Mouse (Mus musculus) cerebellum, adult 9-10 months (tissue): ENCODE measurements around the gene Tef.

Experiments used
- DNase-seq: peaks from one replicate; pipeline ENCODE4 v3.0.0; 2022

Tef gene

GRCm38 (mm10) chr15:81830530-81830929, 28.3 kb downstream of the Tef start:
- DNase-seq = peak; percentile 38

GRCm38 (mm10) chr15:81831136-81831825, 29.1 kb downstream of the Tef start:
- peak; percentile 95 for DNase-seq

GRCm38 (mm10) chr15:81832219-81832618, 30.0 kb downstream of the Tef start:
- DNase-seq = peak; percentile 66

- no peak for DNase-seq
Observed at GRCm38 (mm10) chr15:81833481-81833880, 31.3 kb downstream of the Tef start.

DNA sequence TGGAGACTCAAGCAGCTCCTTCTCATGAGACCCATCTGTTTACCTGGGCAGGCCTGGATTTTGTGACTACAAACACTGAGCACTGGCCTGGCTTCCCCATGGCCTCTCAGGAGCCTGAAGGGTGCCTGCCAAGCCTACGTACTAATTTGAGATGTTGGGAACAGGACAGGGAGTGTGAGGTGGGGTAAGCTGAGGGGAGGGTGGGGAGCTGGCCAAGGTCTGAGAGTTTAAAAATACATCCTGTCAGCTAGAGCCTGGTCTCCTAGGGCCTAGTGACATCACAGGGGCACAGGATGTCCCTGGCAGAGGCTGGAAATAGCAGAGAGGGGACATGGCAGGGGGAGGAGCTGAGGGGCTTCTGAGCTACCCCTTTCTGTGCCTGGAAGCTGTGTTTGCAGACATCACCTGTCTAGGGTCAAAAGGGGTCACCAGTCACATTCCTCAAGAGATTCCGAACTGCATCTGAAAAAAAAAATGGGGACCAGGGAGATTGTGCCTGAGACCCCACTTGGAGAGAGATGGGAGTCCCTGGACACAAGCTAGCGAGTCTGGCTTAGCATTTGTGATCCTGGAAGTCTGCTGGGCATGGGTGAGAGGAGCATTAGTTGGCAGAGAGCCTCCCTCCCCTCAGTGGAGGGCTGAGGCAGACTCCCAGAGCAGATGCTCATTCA, 32.1 kb downstream of the Tef start:
- DNase-seq = peak; percentile 78

- peak; percentile 61 for DNase-seq
Observed at GRCm38 (mm10) chr15:81835007-81835880, 33.0 kb downstream of the Tef start.

DNA sequence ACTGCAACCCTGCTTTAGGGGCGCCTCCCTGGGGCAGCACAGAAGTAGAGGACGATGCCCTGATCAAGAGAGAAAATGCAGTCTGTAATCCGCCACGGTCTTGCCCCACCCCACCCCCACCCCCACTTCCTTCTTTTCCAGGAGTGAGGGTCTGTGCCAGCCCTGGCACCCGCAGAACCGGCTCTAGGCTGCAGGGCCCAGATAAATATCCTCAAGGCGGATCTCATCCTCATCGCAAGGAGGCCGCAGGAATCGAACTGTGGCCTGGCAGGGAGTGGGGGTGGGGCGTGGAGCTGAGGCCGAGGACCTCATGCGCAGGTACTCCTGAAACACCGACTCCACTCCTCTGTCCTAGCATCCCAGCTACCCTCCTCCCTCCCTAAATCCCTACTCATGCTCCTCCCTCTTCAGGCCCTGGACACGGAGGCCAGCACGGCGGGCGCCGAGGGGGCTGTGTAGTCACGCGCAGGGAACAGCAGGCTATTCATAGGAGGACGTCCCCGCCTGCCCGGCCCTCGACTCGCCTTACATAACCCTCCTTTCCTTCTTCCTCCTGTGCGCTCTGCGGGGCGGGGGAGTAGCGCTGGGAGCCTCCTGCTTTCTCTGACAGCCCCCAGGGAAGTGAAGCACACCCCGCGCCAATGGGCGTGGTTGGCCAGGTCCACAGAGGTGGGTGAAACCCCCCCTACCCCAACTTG, 34.1 kb downstream of the Tef start:
- DNase-seq = peak; percentile 94

DNA sequence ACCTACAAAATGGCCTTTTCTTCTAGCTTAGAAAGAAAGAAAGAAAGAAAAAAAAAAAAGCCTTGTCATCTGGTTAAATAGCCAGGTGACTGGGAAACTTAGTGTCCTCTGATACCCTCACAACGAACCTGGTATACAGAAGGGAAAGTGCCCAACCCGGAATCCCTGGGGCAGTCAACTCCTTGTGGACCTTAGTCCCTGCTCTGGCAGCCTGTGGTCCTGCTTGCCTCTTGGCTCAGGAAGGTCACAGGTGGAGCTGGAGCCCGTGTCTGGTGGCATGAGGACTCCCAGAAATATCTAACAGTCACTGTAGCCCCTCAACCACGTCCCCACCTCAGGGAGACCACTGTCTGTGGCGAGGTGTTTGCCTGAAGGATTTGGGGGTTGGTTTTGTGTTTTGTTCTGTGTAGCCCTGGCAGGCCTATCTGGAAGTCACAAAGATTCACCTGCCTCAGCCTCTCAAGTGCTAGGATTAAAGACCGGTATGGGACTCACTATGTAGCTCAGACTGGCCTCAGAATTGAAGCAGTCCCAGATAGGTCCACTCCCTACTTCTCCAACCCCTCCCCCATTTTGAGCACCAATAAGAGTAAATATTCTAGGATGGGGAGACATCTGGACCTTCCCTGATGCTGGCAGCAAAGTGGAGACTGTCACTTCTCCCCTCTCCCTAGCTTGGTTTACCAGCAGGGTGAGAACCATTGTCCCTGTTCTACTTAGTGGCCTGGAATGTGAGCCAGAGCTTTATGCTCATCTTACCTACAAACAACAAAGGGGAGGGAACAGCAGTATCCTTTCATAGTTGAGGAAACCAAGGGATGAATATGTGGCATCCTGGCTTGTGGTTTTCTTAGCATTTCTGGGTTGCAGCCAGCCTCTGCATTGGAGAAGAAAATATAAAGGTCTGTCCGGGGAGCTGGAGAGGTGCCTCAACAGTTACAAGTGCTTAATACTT, 35.0 kb downstream of the Tef start:
- peak; percentile 68 for DNase-seq

GRCm38 (mm10) chr15:81838554-81839235, 36.5 kb downstream of the Tef start:
- peak; percentile 68 for DNase-seq

GRCm38 (mm10) chr15:81839634-81840033, 37.4 kb downstream of the Tef start:
- DNase-seq = peak; percentile 99

GRCm38 (mm10) chr15:81840306-81840705, 38.1 kb downstream of the Tef start:
- peak; percentile 69 for DNase-seq

DNA sequence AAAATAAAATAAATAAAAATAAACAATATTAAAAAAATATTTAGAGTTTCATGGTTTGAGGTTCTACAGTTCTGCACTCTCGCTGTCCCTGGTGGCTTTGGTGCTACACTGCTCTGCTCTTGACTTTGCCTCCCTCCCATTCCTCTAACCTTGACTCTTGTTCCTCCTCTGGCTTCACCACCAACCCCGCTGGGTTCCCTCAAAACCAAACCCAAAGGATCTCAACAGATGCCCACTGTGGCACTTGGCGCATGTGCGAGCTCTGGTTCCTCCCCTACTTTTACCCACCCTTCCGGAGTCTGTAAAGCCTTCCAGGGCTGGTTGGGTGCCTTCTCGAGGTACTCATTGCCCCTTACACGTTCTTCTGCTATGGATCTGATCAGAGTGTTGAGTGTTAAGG, 40.1 kb downstream of the Tef start:
- peak; percentile 44 for DNase-seq

DNA sequence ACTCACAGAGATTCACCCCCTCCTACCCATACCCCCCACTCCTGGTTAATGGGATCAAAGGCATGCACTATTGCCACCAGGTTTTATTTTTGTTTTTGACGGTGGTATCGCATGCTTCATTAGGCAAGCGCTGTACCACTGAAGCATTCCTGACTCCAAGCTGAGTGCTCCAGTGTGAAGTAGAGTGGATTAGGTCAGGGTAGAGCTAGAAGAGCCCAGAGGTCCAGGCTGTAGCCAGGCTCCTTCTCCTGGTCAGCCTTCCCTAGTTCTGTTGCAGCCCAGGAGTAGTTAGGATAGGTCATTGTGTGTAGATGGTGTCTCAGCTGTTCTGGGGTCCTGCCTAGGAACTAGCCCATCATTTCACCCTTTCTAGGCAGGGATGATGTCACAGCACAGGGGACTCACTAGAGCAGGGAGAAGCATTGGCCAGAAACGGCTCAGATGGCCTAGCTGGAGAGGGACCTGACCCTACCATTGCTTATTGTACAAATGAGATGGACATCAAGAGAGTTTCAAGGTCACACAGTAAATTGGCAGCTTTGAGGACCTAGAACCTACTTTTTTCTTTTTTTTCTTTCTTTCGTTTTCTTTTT, 42.9 kb downstream of the Tef start:
- peak; percentile 33 for DNase-seq

GRCm38 (mm10) chr15:81845724-81846123, 43.5 kb downstream of the Tef start:
- peak; percentile 45 for DNase-seq

DNA sequence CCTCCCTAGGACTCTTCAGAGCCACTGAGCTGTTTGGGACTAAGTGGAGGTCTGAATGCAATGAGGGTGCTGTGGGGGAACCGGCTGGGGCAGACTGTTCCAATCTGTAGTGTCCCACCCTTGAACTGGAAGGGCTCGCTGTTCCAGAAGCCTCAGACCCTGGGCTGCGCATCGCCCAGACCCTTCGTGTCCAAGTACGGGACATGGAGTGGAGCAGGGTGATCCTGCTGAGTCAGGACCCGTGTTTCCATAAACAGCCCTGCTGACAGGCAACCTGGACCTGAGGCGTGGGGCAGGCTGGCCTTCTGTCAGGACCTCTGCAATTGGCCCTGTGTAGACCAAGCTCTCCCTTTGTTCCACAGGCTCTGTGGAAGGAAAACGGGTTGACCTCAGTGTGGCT, 44.5 kb downstream of the Tef start:
- DNase-seq = peak; percentile 44

GRCm38 (mm10) chr15:81847161-81847560, 44.9 kb downstream of the Tef start:
- peak; percentile 43 for DNase-seq

DNA sequence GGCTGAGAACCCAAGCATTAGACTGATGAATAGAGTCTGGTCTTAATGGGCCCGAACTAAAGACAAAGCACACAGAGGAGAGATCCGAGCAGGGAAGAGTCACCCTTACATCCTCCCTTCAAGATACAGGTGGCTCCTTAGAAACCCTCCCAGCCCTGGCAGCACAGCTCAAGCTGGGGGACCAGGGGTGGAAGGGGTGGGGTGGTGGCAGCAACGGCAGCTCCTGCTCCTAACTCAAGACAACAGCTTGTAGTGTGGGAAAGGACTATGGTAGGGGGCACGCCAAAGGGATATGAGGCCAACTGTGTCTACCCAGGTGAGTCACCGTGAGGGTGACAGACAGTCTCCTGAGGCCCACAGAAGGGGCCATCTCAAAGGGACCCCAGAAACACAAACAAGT, 45.6 kb downstream of the Tef start:
- peak; percentile 47 for DNase-seq

GRCm38 (mm10) chr15:81848301-81848700, 46.1 kb downstream of the Tef start:
- DNase-seq = peak; percentile 77

- DNase-seq = peak; percentile 82
Observed at GRCm38 (mm10) chr15:81849104-81849503, 46.9 kb downstream of the Tef start.

DNA sequence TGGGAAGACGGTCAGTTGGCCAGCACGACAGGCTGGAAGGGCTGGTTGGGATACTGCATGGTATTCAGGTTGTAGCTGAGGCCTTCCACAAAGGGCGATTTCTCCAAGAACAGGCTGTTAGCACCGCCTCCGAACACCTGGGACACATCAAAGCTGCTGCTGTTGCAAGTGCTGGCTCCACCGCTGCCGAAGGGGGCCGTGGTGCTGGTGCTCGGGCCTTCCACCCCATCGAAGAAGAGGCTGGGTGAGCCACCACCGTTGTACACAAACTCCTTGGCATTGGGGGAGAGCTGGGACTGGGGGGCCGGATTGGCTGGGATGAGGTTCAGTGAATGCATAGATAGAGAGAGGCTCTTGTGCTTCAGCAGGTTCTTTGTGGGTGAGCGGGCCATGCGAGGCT, 48.5 kb downstream of the Tef start:
- peak; percentile 48 for DNase-seq

GRCm38 (mm10) chr15:81851375-81851774, 49.2 kb downstream of the Tef start:
- no peak for DNase-seq
